Mouse (Mus musculus): ENCODE measurements around the gene Slit3. TPM values are rescaled to one million over a fixed set of nuclear protein-coding genes. Genes with fewer than 3 reads are reported as not detected.

Gene Slit3
- polyA plus RNA-seq, 2 experiments = 0.20 to 0.23 TPM

DNA sequence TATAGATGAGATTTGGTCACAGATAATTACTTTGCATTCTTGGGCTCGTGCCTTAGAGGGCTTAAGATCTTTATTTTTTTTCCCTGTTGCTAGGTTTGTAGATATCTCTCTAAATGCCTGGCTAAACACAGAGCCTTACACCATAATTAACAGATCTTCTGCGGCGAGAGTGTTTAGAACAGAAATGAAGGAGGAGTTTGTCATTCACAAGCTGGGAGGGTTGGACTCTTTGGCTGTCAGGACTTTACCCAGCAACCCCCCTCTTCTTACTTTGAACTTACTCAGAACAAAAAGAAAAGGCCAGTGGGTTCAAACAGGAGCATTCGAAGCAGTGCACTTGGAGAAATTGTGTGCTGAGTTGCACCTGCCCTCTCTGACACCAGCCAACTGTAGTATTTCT is 103.0 kb downstream of the Slit3 start:
- H3K4me1 ChIP-seq (replicated peaks; ENCODE audit: control insufficient read depth in 2 of 2, insufficient read depth in 2 of 2, low read length in 1 of 2) = no peaks in the 10 kb centered on the region
- 62% methylated on average over 4 of the region's 4 CpGs for WGBS (ENCODE audit: insufficient replicate concordance)
- H3K36me3 ChIP-seq (replicated peaks; ENCODE audit: control insufficient read depth, insufficient read depth, low read depth) = no peaks in the 10 kb centered on the region
- no peaks in the 10 kb centered on the region for H3K9me3 ChIP-seq (ENCODE audit: control insufficient read depth, low read length)
- no peaks in the 10 kb centered on the region for H3K27me3 ChIP-seq (ENCODE audit: control insufficient read depth, insufficient read depth, low read length)
- no peak overlapping the region for H3K27ac ChIP-seq
- no peak overlapping the region for H3K4me2 ChIP-seq (ENCODE audit: low read depth)
- no peak overlapping the region for H3K4me3 ChIP-seq (ENCODE audit: insufficient read depth in 1 of 2, low read depth in 2 of 2, low read length in 2 of 2)
- no peak for TF ChIP-seq CTCF (IDR thresholded peaks at IDR 0.05; ENCODE audit: low read depth)
- no peak for TF ChIP-seq EP300 (IDR thresholded peaks at IDR 0.05; ENCODE audit: low read depth)
- H3K9ac ChIP-seq (replicated peaks) = no peak overlapping the region
- ATAC-seq (ENCODE audit: insufficient read depth) (no peak), DNase-seq (ENCODE audit: low read depth in 3 of 3, low spot score in 3 of 3) (no peak)

DNA sequence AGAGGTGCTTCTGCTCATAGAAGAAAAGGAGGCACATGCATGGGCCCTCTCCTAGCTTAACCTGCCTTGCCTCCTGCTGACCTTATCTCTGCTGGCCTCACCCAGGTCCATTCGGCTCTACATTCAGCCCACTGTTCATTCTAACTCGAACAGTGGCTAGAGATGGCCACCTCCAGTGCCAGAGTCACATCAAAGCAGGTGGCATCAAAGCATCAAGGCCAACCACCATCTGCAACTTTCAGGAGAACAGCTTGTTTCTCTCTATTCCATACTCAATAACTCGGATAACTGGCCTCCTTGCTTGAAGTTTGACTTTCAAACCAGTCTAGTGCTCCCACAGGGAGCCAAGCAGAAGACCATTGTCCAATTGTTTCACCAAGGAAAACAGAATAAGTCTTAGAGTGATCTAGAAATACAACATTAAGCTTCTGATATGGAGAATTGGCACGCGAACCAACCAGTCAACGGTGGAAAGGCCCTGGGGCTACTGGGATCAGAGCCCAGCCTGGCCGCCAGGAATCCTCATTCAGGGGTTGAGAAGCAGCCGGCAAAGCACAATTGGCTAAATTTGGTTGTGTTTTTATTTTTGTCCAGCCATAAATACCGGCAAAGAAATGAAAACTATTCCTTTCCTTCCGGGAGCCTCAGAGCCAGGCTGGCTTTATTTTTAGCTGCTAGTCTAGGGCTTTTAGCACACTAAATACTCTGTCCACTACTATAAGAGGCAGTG is 110.5 kb downstream of the Slit3 start:
- ATAC-seq (ENCODE audit: insufficient read depth) = no peak
- no peak for DNase-seq (ENCODE audit: low read depth in 3 of 3, low spot score in 3 of 3)
- no peak for TF ChIP-seq CTCF (IDR thresholded peaks at IDR 0.05; ENCODE audit: low read depth)
- TF ChIP-seq EP300 (IDR thresholded peaks at IDR 0.05; ENCODE audit: low read depth) = no peak
- Histone ChIP-seq H3K4me3 (ENCODE audit: insufficient read depth in 1 of 2, low read depth in 2 of 2, low read length in 2 of 2) (no peak overlapping the region), H3K9me3 (ENCODE audit: control insufficient read depth, low read length) (no peaks in the 10 kb centered on the region), H3K9ac (replicated peaks) (no peak overlapping the region), H3K4me1 (replicated peaks; ENCODE audit: control insufficient read depth in 2 of 2, insufficient read depth in 2 of 2, low read length in 1 of 2) (no peaks in the 10 kb centered on the region), H3K27me3 (ENCODE audit: control insufficient read depth, insufficient read depth, low read length) (no peaks in the 10 kb centered on the region), H3K36me3 (replicated peaks; ENCODE audit: control insufficient read depth, insufficient read depth, low read depth) (no peaks in the 10 kb centered on the region), H3K4me2 (ENCODE audit: low read depth) (no peak overlapping the region), H3K27ac (no peak overlapping the region)
- WGBS (ENCODE audit: insufficient replicate concordance) = 66% methylated on average over 10 of the region's 10 CpGs

GRCm38 (mm10) chr11:35232321-35232720 is 111.3 kb downstream of the Slit3 start:
- Histone ChIP-seq H3K27ac (no peak overlapping the region), H3K9me3 (ENCODE audit: control insufficient read depth, low read length) (no peaks in the 10 kb centered on the region), H3K4me3 (ENCODE audit: insufficient read depth in 1 of 2, low read depth in 2 of 2, low read length in 2 of 2) (no peak overlapping the region), H3K27me3 (ENCODE audit: control insufficient read depth, insufficient read depth, low read length) (no peaks in the 10 kb centered on the region), H3K36me3 (replicated peaks; ENCODE audit: control insufficient read depth, insufficient read depth, low read depth) (no peaks in the 10 kb centered on the region), H3K4me2 (ENCODE audit: low read depth) (no peak overlapping the region), H3K4me1 (replicated peaks; ENCODE audit: control insufficient read depth in 2 of 2, insufficient read depth in 2 of 2, low read length in 1 of 2) (no peaks in the 10 kb centered on the region), H3K9ac (replicated peaks) (no peak overlapping the region)
- no peak for DNase-seq (ENCODE audit: low read depth in 3 of 3, low spot score in 3 of 3)
- TF ChIP-seq CTCF (IDR thresholded peaks at IDR 0.05; ENCODE audit: low read depth) (no peak), EP300 (IDR thresholded peaks at IDR 0.05; ENCODE audit: low read depth) (no peak)
- ATAC-seq (ENCODE audit: insufficient read depth) = no peak
- 59% methylated on average over 4 of the region's 4 CpGs for WGBS (ENCODE audit: insufficient replicate concordance)

DNA sequence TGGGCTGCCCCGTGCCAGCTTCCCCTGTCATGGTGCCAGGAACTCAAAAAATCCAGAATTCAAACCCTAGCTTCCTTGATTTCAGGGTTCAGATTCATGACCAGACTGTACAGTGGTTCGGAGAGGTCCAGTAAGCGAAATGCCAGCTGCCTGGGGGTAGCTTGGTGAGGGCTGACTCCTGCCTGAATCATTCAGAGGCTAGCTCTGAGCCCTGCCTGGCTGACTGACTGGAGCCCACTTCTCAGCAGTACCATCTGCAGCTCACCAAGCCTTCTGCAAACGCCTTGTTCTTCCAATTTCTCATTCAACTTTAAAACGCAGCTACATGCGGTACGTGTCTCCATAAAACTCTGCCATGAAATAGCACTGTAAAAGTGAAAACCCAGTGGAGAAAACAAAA is 120.4 kb downstream of the Slit3 start:
- Histone ChIP-seq H3K27me3 (ENCODE audit: control insufficient read depth, insufficient read depth, low read length) (no peaks in the 10 kb centered on the region), H3K4me3 (ENCODE audit: insufficient read depth in 1 of 2, low read depth in 2 of 2, low read length in 2 of 2) (no peak overlapping the region), H3K27ac (no peak overlapping the region), H3K4me1 (replicated peaks; ENCODE audit: control insufficient read depth in 2 of 2, insufficient read depth in 2 of 2, low read length in 1 of 2) (no peaks in the 10 kb centered on the region), H3K4me2 (ENCODE audit: low read depth) (no peak overlapping the region), H3K36me3 (replicated peaks; ENCODE audit: control insufficient read depth, insufficient read depth, low read depth) (no peaks in the 10 kb centered on the region), H3K9me3 (ENCODE audit: control insufficient read depth, low read length) (no peaks in the 10 kb centered on the region), H3K9ac (replicated peaks) (no peak overlapping the region)
- DNase-seq (ENCODE audit: low read depth in 3 of 3, low spot score in 3 of 3) (no peak), ATAC-seq (ENCODE audit: insufficient read depth) (no peak)
- no peak for TF ChIP-seq EP300 (IDR thresholded peaks at IDR 0.05; ENCODE audit: low read depth)
- no peak for TF ChIP-seq CTCF (IDR thresholded peaks at IDR 0.05; ENCODE audit: low read depth)
- 70% methylated on average over 7 of the region's 7 CpGs for WGBS (ENCODE audit: insufficient replicate concordance)

GRCm38 (mm10) chr11:35243597-35243996 is 122.6 kb downstream of the Slit3 start:
- ATAC-seq (ENCODE audit: insufficient read depth) = no peak
- Histone ChIP-seq H3K9me3 (ENCODE audit: control insufficient read depth, low read length) (no peaks in the 10 kb centered on the region), H3K4me3 (ENCODE audit: insufficient read depth in 1 of 2, low read depth in 2 of 2, low read length in 2 of 2) (no peak overlapping the region), H3K4me1 (replicated peaks; ENCODE audit: control insufficient read depth in 2 of 2, insufficient read depth in 2 of 2, low read length in 1 of 2) (no peaks in the 10 kb centered on the region), H3K36me3 (replicated peaks; ENCODE audit: control insufficient read depth, insufficient read depth, low read depth) (no peaks in the 10 kb centered on the region), H3K4me2 (ENCODE audit: low read depth) (no peak overlapping the region), H3K9ac (replicated peaks) (no peak overlapping the region), H3K27ac (no peak overlapping the region), H3K27me3 (ENCODE audit: control insufficient read depth, insufficient read depth, low read length) (no peaks in the 10 kb centered on the region)
- no peak for TF ChIP-seq EP300 (IDR thresholded peaks at IDR 0.05; ENCODE audit: low read depth)
- TF ChIP-seq CTCF (IDR thresholded peaks at IDR 0.05; ENCODE audit: low read depth) = no peak
- DNase-seq (ENCODE audit: low read depth in 3 of 3, low spot score in 3 of 3) = no peak
- 67% methylated on average over 9 of the region's 9 CpGs for WGBS (ENCODE audit: insufficient replicate concordance)

Data from liver, embryonic 14.5 days (tissue).